Mouse (Mus musculus) midbrain, embryonic 15.5 days (tissue): ENCODE results near the gene Hdhd5. TPM values are rescaled to one million over a fixed set of nuclear protein-coding genes. Genes with fewer than 3 reads are reported as not detected.

Experiments
- ATAC-seq: fragments of 200-750 bp; cut with Nextera tagmentation; replicated peaks from 2 replicates; pipeline ENCODE4 v1.8.0; 2017; ENCODE audit warnings: moderate TSS enrichment
- H3K27ac ChIP-seq: fragments of 300-500 bp; sonication (generic); 2 replicates; pipeline ENCODE4 v1.5.1; 2015; ENCODE audit warnings: mild to moderate bottlenecking, inconsistent platforms
- H3K27me3 ChIP-seq: fragments of 300-500 bp; sonication (generic); replicated peaks from 2 replicates; pipeline ENCODE4 v1.6.1; 2015; ENCODE audit warnings: inconsistent platforms
- H3K36me3 ChIP-seq: fragments of 300-500 bp; sonication (generic); replicated peaks from 2 replicates; pipeline ENCODE4 v1.6.1; 2015; ENCODE audit warnings: inconsistent platforms
- H3K4me1 ChIP-seq: fragments of 300-500 bp; sonication (generic); 2 replicates; pipeline ENCODE4 v1.6.1; 2015; ENCODE audit warnings: inconsistent platforms
- H3K4me2 ChIP-seq: fragments of 300-500 bp; sonication (generic); 2 replicates; pipeline ENCODE4 v1.6.1; 2015; ENCODE audit warnings: inconsistent platforms, mild to moderate bottlenecking, moderate library complexity
- H3K4me3 ChIP-seq: fragments of 300-500 bp; sonication (generic); 2 replicates; pipeline ENCODE4 v1.5.1; 2015; ENCODE audit warnings: mild to moderate bottlenecking, inconsistent platforms
- H3K9ac ChIP-seq: fragments of 300-500 bp; sonication (generic); 2 replicates; pipeline ENCODE4 v1.6.1; 2015; ENCODE audit warnings: mild to moderate bottlenecking, inconsistent platforms
- H3K9me3 ChIP-seq: fragments of 300-500 bp; sonication (generic); 2 replicates; pipeline ENCODE4 v1.6.1; 2016; ENCODE audit warnings: inconsistent platforms
- WGBS: fragments of 180-500 bp; shearing (Covaris S2); methylation state at CpG from one replicate; pipeline ENCODE4 v1.1.7; 2015; ENCODE audit warnings: mixed read lengths; 5-methylcytosine and 5-hydroxymethylcytosine counted together
- polyA plus RNA-seq: library from polyadenylated mRNA; unstranded; fragments of >200 nt; fragmentation: Nextera tagmentation; extraction: Ambion mirVana; gene quantifications from 2 replicates; pipeline ENCODE4 v1.2.1, GENCODE M21; 2015

Gene Hdhd5
- 15.5 and 18.0 TPM in 2 replicates for polyA plus RNA-seq

DNA sequence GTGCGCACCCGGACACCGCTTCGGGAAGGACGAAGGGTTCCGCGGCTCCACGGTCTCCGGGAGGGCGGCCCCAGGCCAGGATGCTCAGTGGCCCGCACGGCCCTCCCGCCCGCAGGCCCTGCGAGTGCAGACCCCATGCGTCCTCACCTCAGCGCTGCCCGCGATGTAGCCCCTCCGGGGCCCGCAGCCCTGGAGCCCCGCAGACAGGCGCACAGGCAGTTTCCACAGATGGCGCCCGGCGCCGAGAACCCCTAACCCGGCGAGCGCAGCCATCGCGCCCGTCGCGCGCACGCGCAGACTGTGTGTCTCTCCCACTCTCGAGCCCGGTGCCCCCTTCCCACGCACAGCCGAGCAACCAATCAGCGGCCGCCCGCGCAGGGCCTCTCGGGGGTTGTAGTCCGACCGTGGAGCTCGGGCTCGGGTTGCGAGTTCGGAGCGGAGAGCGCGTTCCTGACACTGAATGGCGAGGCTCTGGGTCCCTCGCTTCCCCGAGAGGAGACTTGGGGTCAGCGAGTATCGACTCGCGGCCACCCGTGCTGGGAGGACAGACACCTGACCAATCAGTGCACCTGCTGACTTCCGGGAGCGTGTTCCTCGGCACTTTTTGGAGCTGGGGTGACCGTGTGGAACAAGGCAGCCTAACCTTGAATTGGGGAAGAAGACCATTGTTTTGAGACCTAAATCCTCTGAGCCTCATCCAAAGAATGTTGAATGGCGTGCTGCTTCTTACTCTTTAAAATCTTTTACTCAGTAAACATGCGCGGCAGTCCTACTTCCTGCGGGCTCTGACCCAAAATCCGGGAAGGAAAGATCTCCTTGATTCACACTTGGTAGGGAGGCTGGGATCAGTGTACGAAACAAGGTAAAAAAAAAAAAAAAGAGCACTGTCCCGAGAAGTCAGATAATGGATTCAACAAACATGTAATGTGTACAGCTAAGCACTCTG, at the start of gene Hdhd5:
Gene Hdhd5, minus strand, starts transcription at position 300 of the 946 bp plus-strand sequence.
- Histone ChIP-seq H3K9me3 (no peaks in the 10 kb centered on the region), H3K27me3 (no peaks in the 10 kb centered on the region), H3K4me2 (peak within 1 kb of the TSS; percentile 60), H3K27ac (peak within 1 kb of the TSS; percentile 77), H3K9ac (peak within 1 kb of the TSS; percentile 93), H3K36me3 (no peaks in the 10 kb centered on the region), H3K4me1 (peaks cover 27% of the 10 kb centered on the region), H3K4me3 (peak within 1 kb of the TSS; percentile 93)
- peak; percentile 99 for ATAC-seq
- under 1% methylated on average over 75 of the region's 75 CpGs for WGBS

DNA sequence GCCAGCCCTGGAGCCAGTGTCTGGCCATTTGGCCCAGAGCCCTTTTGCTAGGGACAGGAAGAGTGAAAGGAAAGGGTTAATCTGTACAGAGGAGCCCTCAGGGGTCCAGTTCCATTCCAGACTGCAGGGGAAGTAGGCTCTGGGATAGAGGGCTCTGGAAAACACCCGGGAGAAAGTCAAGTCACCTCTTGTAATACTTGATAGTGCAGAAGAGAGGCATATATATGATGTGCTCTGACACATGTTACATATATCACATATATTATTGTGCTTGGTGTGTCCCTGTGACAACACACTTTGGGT, 49.5 kb upstream of the Hdhd5 start:
- peak overlapping the region; percentile 83 for H3K4me2 ChIP-seq
- 0% methylated on average over 1 of the region's 1 CpGs for WGBS
- peaks cover 19% of the 10 kb centered on the region for H3K4me1 ChIP-seq
- H3K9ac ChIP-seq = no peak overlapping the region
- ATAC-seq = peak; percentile 32
- no peaks in the 10 kb centered on the region for H3K9me3 ChIP-seq
- H3K27ac ChIP-seq = peak overlapping the region; percentile 70; the same call in 1 of the 2 replicates
- peak overlapping the region; percentile 47 for H3K4me3 ChIP-seq
- no peaks in the 10 kb centered on the region for H3K27me3 ChIP-seq
- no peaks in the 10 kb centered on the region for H3K36me3 ChIP-seq

DNA sequence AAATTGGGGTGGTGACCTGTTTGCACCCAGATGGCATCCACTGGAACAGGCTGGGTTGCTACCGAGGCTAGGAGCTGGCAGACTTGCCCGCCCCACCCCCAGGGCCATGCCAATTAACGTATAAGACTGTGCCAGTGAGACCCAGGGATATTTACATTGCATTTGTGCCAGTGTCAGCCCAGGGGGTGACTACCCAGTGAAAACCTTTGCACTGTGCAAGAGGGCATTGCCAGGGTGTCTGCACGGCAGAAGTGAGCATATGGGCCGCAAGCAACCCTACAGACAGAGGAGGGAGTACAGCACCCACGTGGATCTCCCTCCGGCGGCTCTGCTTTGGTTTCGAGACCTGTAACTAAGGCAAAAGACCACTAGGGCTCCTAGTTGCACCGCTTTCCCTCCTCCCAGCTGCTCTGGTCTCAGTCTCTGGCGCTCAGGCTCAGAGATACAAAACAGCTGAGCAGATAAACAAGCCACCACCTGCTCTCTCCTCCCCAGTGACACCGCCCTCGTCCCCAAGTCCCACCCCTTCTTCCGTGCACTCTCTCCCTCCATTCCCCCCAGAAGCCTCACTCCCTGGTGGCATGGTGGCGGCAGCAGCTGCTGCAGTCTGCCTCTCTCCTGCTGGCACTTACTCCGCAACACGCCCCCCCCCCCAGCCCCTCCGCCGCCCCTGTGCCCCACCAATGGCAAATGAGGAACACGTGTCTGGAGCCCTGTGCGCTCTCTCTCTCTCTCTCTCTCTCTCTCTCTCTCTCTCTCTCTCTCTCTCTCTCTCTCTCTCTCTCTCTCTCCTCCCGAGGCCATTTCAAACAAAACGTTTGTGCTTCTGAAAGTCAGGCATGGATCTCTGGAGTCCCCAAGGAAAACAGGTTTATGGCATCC, 49.0 kb upstream of the Hdhd5 start:
- Histone ChIP-seq H3K4me2 (peak overlapping the region; percentile 83), H3K27ac (peak overlapping the region; percentile 70), H3K9ac (peak overlapping the region; percentile 42), H3K27me3 (no peaks in the 10 kb centered on the region), H3K9me3 (no peaks in the 10 kb centered on the region), H3K4me1 (peaks cover 19% of the 10 kb centered on the region), H3K4me3 (peak overlapping the region; percentile 47), H3K36me3 (no peaks in the 10 kb centered on the region)
- peak; percentile 90 for ATAC-seq
- WGBS = under 1% methylated on average over 21 of the region's 23 CpGs

DNA sequence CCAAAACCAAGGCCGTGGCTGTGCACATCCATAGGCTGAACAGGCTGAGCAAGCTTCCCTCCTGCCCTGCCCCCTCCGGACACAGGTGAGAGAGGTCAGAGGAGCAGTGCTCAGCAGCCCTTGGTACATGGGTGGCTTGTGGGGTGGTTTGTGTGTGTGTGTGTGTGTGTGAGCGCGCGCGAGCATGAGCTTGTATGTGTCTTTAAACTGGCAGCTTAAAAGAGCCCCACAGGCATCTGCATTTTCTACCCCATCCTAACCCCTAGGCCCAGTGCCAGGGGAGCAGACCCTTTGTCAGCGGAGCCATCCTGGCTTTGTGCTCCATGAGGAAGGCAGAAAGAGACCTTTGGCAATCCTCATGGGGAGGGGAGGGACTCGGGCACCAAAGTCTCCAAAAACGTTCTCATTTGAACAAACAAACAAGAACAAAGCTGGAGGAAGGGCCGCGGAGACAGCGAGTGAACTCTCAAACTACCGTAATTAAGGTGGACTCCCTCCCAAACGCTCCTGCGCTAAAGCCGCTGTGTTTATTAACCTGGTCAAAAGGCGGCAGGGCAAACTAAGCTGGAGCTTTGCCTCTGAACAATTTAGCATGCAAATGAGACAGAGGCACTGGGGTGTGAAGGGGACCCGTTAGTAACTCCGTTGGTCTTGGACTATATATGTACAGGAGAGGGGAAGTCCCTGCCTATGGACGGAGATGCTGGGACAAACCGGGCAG, 48.2 kb upstream of the Hdhd5 start:
- H3K27me3 ChIP-seq = no peaks in the 10 kb centered on the region
- 2% methylated on average over 21 of the region's 21 CpGs for WGBS
- peak overlapping the region; percentile 42 for H3K9ac ChIP-seq
- no peaks in the 10 kb centered on the region for H3K36me3 ChIP-seq
- H3K4me2 ChIP-seq = peak overlapping the region; percentile 83
- no peaks in the 10 kb centered on the region for H3K9me3 ChIP-seq
- H3K27ac ChIP-seq = peak overlapping the region; percentile 70; the same call in 1 of the 2 replicates
- peaks cover 19% of the 10 kb centered on the region for H3K4me1 ChIP-seq
- peak; percentile 12; the same call in 1 of the 2 replicates for ATAC-seq
- H3K4me3 ChIP-seq = peak overlapping the region; percentile 47

DNA sequence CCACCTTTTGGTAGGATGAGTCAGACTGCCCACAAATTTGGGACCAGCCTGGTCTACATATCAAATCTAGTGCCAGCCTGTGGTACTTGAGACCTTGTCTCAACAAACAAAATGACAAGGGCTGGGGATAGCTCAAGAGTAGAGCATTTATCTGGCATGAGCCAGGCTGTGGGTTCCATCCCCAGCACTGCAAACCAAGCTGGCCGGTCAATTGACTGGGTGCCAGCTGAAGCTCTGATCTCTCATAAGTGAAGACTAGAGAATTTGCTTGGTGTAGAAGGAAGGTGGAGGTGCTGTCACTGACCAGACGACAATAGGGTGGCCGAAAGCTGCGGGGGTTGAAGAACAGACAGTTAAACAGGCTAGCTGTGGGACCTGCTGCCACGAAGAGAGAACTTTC, 47.4 kb upstream of the Hdhd5 start:
- Histone ChIP-seq H3K9me3 (no peaks in the 10 kb centered on the region), H3K4me1 (peaks cover 19% of the 10 kb centered on the region), H3K36me3 (no peaks in the 10 kb centered on the region), H3K4me3 (no peak overlapping the region), H3K27ac (no peak overlapping the region), H3K4me2 (no peak overlapping the region), H3K27me3 (no peaks in the 10 kb centered on the region), H3K9ac (no peak overlapping the region)
- 52% methylated on average over 5 of the region's 5 CpGs for WGBS
- no peak for ATAC-seq

DNA sequence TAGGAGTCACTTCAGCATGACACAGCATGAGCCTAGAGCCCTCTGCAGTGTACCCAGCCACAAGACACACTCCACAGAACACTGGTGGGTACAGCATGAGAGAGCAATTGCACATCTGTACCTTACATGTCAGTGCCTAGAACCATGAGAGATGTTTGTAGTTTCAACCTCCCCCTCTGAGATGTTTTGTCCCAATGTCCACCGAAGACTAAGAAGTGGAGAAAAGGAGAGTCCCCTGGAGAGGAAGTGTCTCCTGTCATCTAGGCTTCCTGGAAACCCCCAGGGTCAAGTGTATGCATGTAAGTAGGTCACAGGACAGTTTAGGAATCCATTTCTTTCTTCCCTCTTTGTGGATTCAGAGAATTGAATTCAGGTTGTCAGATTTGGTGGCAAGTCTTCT, 41.3 kb upstream of the Hdhd5 start:
- H3K9ac ChIP-seq = no peak overlapping the region
- no peak for ATAC-seq
- H3K9me3 ChIP-seq = no peaks in the 10 kb centered on the region
- H3K4me3 ChIP-seq = no peak overlapping the region
- no peak overlapping the region for H3K4me2 ChIP-seq
- 66% methylated on average over 1 of the region's 1 CpGs for WGBS
- no peaks in the 10 kb centered on the region for H3K36me3 ChIP-seq
- no peaks in the 10 kb centered on the region; the same call in 1 of the 2 replicates for H3K4me1 ChIP-seq
- no peak overlapping the region for H3K27ac ChIP-seq
- no peaks in the 10 kb centered on the region for H3K27me3 ChIP-seq

DNA sequence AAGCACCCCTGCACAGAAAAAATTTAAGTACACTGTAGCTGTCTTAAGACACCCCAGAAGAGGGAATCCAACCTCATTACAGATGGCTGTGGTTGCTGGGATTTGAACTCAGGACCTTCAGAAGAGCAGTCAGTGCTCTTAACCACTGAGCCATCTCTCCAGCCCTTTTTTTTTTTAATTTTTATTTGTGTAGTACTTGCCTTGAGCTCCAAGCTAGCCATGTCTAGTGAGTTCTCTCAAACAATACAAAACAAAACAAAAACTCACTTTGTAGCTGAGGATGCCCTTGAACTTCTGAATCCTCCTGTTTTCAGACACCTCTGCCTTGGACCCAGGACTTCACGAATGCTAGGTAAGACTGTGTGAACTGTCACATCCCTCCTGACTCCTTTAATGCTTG, 37.1 kb upstream of the Hdhd5 start:
- H3K4me2 ChIP-seq = no peak overlapping the region
- no peak overlapping the region for H3K9ac ChIP-seq
- no peaks in the 10 kb centered on the region for H3K27me3 ChIP-seq
- H3K4me1 ChIP-seq = no peaks in the 10 kb centered on the region; the same call in 1 of the 2 replicates
- no peak overlapping the region for H3K27ac ChIP-seq
- H3K36me3 ChIP-seq = no peaks in the 10 kb centered on the region
- WGBS = 81% methylated on average over 1 of the region's 1 CpGs
- H3K9me3 ChIP-seq = no peaks in the 10 kb centered on the region
- ATAC-seq = no peak
- H3K4me3 ChIP-seq = no peak overlapping the region

DNA sequence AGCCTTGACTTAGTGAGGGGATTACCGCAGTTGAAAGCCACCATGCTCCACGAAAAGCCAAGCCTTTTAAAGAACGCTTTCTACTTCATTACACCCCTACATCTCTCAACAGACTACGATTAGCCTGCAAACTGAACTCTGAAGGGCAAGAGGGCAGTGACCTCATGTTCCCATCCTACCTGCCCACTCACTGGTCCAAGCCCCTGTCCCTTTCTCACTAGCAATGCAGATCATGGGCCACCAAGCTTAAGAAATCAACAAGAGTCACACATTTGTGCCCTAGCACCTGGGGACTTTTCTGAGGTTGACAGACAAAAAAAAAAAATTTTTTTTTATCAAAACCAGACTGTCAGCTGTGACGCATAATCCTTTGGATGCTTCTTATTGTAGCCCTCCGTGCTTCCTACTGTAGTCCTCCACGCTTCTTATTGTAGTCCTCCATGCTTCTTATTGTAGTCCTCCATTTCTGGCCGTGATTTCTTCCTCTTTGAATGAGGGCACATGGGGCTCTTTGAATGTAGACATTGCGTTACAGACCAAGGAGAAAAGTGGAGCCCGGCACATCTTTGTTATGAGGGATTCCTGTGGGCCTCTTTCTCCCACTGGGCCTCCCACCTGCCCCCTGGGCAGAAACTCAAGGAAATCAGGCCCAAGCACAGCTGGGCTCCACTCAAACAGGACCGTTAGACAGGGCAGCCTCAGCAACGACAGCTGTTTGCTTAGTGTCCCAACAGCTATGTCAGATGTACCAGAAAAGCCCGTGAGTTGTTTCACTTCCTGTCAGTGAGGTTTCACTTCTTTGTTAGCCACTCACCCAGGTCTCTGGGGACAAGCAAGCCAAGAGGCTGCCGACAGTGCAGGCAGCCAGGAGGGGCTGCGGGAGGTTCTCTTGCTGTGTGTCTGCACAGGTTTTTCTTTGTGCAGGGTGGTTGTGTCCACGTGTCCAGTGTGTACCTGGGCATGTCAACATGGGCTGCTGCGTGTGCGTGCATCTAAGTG, 36.1 kb upstream of the Hdhd5 start:
- ATAC-seq = no peak
- Histone ChIP-seq H3K4me2 (no peak overlapping the region), H3K36me3 (no peaks in the 10 kb centered on the region), H3K9ac (no peak overlapping the region), H3K4me1 (no peaks in the 10 kb centered on the region; the same call in 1 of the 2 replicates), H3K27ac (no peak overlapping the region), H3K4me3 (no peak overlapping the region), H3K27me3 (no peaks in the 10 kb centered on the region), H3K9me3 (no peaks in the 10 kb centered on the region)
- WGBS = 55% methylated on average over 18 of the region's 18 CpGs

DNA sequence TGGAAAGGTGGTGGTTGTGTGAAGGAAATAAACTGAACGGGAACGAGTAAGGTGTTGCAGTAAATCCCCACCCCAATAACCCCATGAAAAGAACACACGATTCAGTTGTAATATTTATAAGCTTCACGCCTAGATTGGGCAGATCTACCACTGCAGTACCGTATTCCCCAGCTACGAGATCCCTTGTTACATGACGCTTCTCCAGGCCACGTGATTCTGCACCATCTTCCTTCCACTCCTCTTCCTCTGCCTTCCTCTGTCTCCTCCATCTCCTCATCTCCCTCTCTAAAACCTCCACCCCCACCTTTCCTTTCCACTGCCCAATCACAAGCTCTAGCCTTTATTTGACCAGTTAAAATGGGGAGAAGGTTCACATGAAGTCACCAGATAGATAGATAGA, 25.5 kb upstream of the Hdhd5 start:
- no peak overlapping the region for H3K4me3 ChIP-seq
- 86% methylated on average over 8 of the region's 8 CpGs for WGBS
- H3K27me3 ChIP-seq = no peaks in the 10 kb centered on the region
- no peaks in the 10 kb centered on the region for H3K36me3 ChIP-seq
- H3K4me1 ChIP-seq = no peaks in the 10 kb centered on the region
- H3K4me2 ChIP-seq = no peak overlapping the region
- no peak overlapping the region for H3K27ac ChIP-seq
- no peak overlapping the region for H3K9ac ChIP-seq
- no peak for ATAC-seq
- no peaks in the 10 kb centered on the region for H3K9me3 ChIP-seq

DNA sequence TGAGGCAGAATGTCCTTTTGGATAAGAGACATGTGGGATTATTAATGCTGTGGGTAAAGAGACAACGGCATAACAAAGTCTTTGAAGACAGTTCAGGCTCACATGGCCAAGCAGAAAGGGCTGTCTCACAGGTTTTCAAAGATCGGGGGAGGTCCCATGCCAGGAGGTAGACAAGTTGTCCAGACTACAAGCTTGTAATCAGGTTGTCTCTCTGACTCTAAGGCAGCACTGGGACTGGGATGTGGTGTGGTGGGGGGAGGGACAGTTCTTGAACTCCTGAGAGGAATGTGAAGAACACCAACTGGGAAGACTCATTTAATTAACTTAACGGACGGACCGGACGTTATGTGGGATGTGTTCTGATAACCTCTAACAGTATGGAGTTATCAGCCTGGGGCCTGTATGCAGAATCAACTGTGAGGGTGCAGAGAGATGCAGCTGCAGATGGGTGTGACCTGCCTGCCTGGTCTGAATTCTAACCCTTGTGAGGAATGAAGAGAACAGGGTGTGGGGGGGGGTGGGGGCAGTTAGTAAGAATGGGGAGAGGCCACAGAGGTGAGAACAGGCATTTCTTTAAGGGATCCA, 25.0 kb upstream of the Hdhd5 start:
- no peak overlapping the region for H3K4me3 ChIP-seq
- ATAC-seq = no peak

DNA sequence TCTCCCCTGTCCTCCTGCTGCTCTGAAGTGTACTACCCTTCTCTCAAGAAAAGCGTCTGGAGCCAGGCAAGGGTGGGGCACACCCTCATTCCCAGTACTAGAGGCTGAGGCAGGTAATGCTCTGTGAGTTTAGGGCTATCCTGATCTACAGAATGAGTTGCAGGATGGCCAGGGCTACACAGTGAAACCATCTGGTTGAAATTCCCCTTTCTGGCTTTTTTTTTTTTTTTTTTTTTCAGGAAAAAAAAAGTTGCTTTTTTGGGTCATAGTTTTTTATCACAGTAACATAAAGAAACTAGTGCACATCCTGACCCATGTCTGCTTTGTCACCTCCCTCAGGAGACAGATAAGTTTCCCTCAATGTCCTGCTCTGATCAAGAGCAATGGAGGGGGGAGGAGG, 24.0 kb upstream of the Hdhd5 start:
- WGBS = 75% methylated on average over 1 of the region's 1 CpGs

More for the DNA sequence above, 25.0 kb upstream of the Hdhd5 start:
- no peaks in the 10 kb centered on the region for H3K36me3 ChIP-seq
- no peak overlapping the region for H3K4me2 ChIP-seq
- H3K4me1 ChIP-seq = no peaks in the 10 kb centered on the region
- no peaks in the 10 kb centered on the region for H3K27me3 ChIP-seq
- H3K27ac ChIP-seq = no peak overlapping the region
- H3K9me3 ChIP-seq = no peaks in the 10 kb centered on the region
- WGBS = 90% methylated on average over 6 of the region's 6 CpGs
- no peak overlapping the region for H3K9ac ChIP-seq

More for the DNA sequence above, 24.0 kb upstream of the Hdhd5 start:
- Histone ChIP-seq H3K36me3 (no peaks in the 10 kb centered on the region), H3K4me1 (peaks cover 6% of the 10 kb centered on the region), H3K9me3 (no peaks in the 10 kb centered on the region), H3K9ac (no peak overlapping the region), H3K4me2 (no peak overlapping the region), H3K27ac (no peak overlapping the region), H3K4me3 (no peak overlapping the region), H3K27me3 (no peaks in the 10 kb centered on the region)
- no peak for ATAC-seq
